Mouse (Mus musculus) frontal cortex, postnatal 36 days (tissue): ENCODE measurements around the gene Kcna6.
A peak's percentile ranks its signal among the peaks of the same experiment; 100 is the strongest.

Source experiments
- DNase-seq, 2 experiments: peaks; one replicate each; pipeline ENCODE4 v3.0.0; 2022; ENCODE audit warnings: low spot score in 2 of 2

The Kcna6 gene

GRCm38 (mm10) chr6:126740211-126741142, at the start of gene Kcna6:
Gene Kcna6 (minus strand): TSS chr6:126740674.
- DNase-seq, result peak in 1 of 2 experiments; percentile 51

- DNase-seq, result no peak
Measured at GRCm38 (mm10) chr6:126788863-126789262, 48.4 kb upstream of the Kcna6 start.

- no peak for DNase-seq
Measured at GRCm38 (mm10) chr6:126784206-126784605, 43.7 kb upstream of the Kcna6 start.

- DNase-seq, result peak in 1 of 2 experiments; percentile 89
Measured at GRCm38 (mm10) chr6:126783651-126784066, 43.2 kb upstream of the Kcna6 start.

GRCm38 (mm10) chr6:126783056-126783455, 42.6 kb upstream of the Kcna6 start:
- DNase-seq, result no peak

- no peak for DNase-seq
Measured at GRCm38 (mm10) chr6:126777889-126778288, 37.4 kb upstream of the Kcna6 start.

GRCm38 (mm10) chr6:126773873-126774272, 33.4 kb upstream of the Kcna6 start:
- peak in 1 of 2 experiments; percentile 14 for DNase-seq

GRCm38 (mm10) chr6:126772326-126772725, 31.9 kb upstream of the Kcna6 start:
- DNase-seq, result peak in 1 of 2 experiments; percentile 47

GRCm38 (mm10) chr6:126770146-126770731, 29.8 kb upstream of the Kcna6 start:
- DNase-seq, result peak in 1 of 2 experiments; percentile 45

- peak in 1 of 2 experiments; percentile 17 for DNase-seq
Measured at GRCm38 (mm10) chr6:126768957-126769665, 28.6 kb upstream of the Kcna6 start.

GRCm38 (mm10) chr6:126767610-126768532, 27.4 kb upstream of the Kcna6 start:
- peak in 1 of 2 experiments; percentile 8 for DNase-seq

- DNase-seq, result no peak
Measured at GRCm38 (mm10) chr6:126766552-126766951, 26.1 kb upstream of the Kcna6 start.

GRCm38 (mm10) chr6:126764563-126765091, 24.2 kb upstream of the Kcna6 start:
- DNase-seq, result no peak

GRCm38 (mm10) chr6:126761362-126761761, 20.9 kb upstream of the Kcna6 start:
- DNase-seq, result no peak

- DNase-seq, result no peak
Measured at GRCm38 (mm10) chr6:126755729-126756411, 15.4 kb upstream of the Kcna6 start.

GRCm38 (mm10) chr6:126752520-126752919, 12.0 kb upstream of the Kcna6 start:
- DNase-seq, result no peak

- DNase-seq, result no peak
Measured at GRCm38 (mm10) chr6:126745888-126746287, 5.4 kb upstream of the Kcna6 start.

- DNase-seq, result no peak
Measured at GRCm38 (mm10) chr6:126742610-126743009, 2.1 kb upstream of the Kcna6 start.

- DNase-seq, result peak; percentile 65
Measured at GRCm38 (mm10) chr6:126739326-126740210, 906 bp downstream of the Kcna6 start.
